Mouse (Mus musculus): ENCODE measurements around the gene Vmn2r56. TPM values are rescaled to one million over a fixed set of nuclear protein-coding genes. Genes with fewer than 3 reads are reported as not detected.
"Not testable (repeated sequence)": the region's sequence is repeated elsewhere in the genome, so short reads cannot be mapped to it uniquely, and the experiment has no call there.

Gene Vmn2r56
- not detected in 2 replicates for polyA plus RNA-seq (2015; fragmentation: Nextera tagmentation; extraction: Ambion mirVana)

DNA sequence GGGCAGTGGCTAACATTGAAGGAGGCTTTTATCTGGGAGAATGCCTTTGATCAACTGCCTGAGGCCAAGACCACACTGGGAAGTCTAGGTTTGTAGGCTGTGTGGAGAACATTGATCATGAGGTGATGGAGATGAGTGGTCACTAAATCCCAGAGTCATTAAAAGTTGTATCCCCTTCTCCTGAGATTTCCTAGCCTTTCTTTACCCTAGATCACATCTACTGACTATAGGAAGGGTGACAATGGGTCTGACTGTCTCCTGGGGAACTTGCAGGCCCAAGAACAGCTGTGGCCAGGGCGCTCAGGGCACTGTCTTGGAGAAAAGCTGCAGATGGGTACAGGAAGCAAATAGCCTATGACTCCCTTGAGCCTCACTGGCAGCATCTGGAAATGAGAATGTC, at the start of gene Vmn2r56:
Gene Vmn2r56 (minus strand): TSS at position 101 of the 400 bp plus-strand sequence.
- ATAC-seq (ENCODE audit: low FRiP score, low TSS enrichment), result no peak
- Histone ChIP-seq H3K27ac (ENCODE audit: low read length) (no peak within 1 kb of the TSS), H3K27me3 (ENCODE audit: insufficient read depth, low read length) (no peaks in the 10 kb centered on the region), H3K36me3 (ENCODE audit: insufficient read depth, low read length) (no peaks in the 10 kb centered on the region), H3K4me3 (ENCODE audit: low read length) (no peak within 1 kb of the TSS), H3K9me3 (ENCODE audit: low read length) (no peaks in the 10 kb centered on the region; the same call in 1 of the 2 replicates), H3K4me1 (ENCODE audit: insufficient read depth, low read length) (no peaks in the 10 kb centered on the region), H3K9ac (replicated peaks; ENCODE audit: low read length) (no peak within 1 kb of the TSS), H3K4me2 (replicated peaks; ENCODE audit: low read depth, low read length) (no peak within 1 kb of the TSS)
- 59% methylated on average over 1 of the region's 1 CpGs for WGBS

DNA sequence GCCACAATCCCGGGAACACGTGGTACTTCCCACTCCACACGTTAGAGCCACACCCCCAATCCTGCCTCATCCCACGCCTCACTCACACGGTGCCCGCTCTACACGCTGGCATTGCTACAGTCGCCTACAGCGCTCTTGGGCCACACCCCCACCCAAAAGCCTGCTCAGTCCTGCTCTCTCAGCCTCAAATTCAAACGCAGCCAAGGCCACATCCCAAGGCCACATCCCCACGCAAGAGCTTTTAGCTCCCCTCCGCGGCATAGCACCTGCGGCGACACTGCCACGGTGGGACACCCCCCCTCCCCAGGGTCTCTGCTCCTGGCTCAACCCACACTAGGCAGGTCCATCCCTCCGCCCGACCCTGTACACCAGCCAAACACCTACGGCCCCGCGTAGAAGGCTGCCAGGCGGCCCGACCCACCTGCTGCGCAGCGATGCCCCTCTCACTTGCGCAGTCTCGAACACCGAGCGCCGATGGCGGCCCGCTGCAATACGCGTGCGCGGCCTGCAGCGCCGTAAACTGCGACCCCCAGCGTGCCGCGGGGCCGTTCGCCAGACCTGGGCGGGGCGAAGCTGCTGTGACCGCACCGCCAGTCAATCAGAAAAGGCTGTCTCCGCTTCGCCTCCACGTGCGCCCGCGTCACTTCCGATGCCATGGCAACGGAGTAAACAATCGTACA, 45.5 kb upstream of the Vmn2r56 start:
- peak overlapping the region; percentile 77 for H3K4me3 ChIP-seq (ENCODE audit: low read length)
- peak; percentile 95 for ATAC-seq (ENCODE audit: low FRiP score, low TSS enrichment)
- H3K9me3 ChIP-seq (ENCODE audit: low read length), result no peaks in the 10 kb centered on the region
- H3K36me3 ChIP-seq (ENCODE audit: insufficient read depth, low read length), result peaks cover under 1% of the 10 kb centered on the region
- H3K4me2 ChIP-seq (replicated peaks; ENCODE audit: low read depth, low read length), result peak overlapping the region; percentile 100
- H3K27ac ChIP-seq (ENCODE audit: low read length), result no peak overlapping the region
- H3K4me1 ChIP-seq (ENCODE audit: insufficient read depth, low read length), result peaks cover 7% of the 10 kb centered on the region
- WGBS, result under 1% methylated on average over 57 of the region's 57 CpGs
- peak overlapping the region; percentile 77 for H3K9ac ChIP-seq (replicated peaks; ENCODE audit: low read length)
- H3K27me3 ChIP-seq (ENCODE audit: insufficient read depth, low read length), result no peaks in the 10 kb centered on the region

DNA sequence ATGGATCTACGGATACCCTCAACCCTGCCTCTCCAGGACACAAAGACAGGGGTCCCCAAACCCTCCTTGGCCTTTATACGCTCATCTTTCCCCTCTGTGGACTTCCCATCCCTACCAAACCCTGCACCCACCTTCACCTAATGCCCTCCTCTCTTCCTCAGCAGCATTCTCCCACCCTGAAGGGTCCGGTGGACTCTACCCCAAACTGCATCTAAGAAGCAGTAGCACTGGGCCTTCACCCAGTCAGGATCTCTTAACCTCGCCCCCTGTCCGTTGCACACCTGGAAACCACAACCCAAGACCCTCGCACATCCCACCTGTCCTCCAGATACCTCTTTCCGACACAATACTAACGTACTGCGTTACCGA, 45.0 kb upstream of the Vmn2r56 start:
- H3K4me2 ChIP-seq (replicated peaks; ENCODE audit: low read depth, low read length), result peak overlapping the region; percentile 100
- H3K4me1 ChIP-seq (ENCODE audit: insufficient read depth, low read length), result peaks cover 7% of the 10 kb centered on the region
- H3K27ac ChIP-seq (ENCODE audit: low read length), result no peak overlapping the region
- peak overlapping the region; percentile 77 for H3K4me3 ChIP-seq (ENCODE audit: low read length)
- H3K36me3 ChIP-seq (ENCODE audit: insufficient read depth, low read length), result peaks cover 5% of the 10 kb centered on the region
- no peak; the same call in 1 of the 2 replicates for ATAC-seq (ENCODE audit: low FRiP score, low TSS enrichment)
- no peaks in the 10 kb centered on the region for H3K9me3 ChIP-seq (ENCODE audit: low read length)
- no peaks in the 10 kb centered on the region for H3K27me3 ChIP-seq (ENCODE audit: insufficient read depth, low read length)
- peak overlapping the region; percentile 77 for H3K9ac ChIP-seq (replicated peaks; ENCODE audit: low read length)
- WGBS, result 16% methylated on average over 10 of the region's 10 CpGs

DNA sequence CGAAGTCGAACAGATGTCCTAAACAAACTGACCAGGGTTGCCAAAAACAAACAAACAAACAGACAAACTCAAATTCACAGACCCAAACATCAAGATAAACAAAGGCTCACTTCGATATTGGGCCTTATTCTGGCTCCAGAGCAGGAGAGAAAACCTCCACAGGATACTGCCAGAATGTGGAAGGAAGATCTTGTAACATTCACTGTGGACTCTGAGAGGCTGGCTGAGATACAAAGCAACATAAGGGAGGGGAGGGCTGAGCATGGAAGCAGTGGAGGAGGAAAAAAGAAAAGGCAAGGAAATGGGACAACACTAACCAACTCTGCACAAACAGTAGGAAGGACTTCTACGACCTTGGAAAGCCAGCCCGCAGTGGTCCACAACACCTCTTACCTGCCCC, 44.3 kb upstream of the Vmn2r56 start:
- Histone ChIP-seq H3K4me2 (replicated peaks; ENCODE audit: low read depth, low read length) (no peak overlapping the region), H3K27ac (ENCODE audit: low read length) (no peak overlapping the region), H3K27me3 (ENCODE audit: insufficient read depth, low read length) (no peaks in the 10 kb centered on the region), H3K4me3 (ENCODE audit: low read length) (no peak overlapping the region), H3K9me3 (ENCODE audit: low read length) (no peaks in the 10 kb centered on the region), H3K4me1 (ENCODE audit: insufficient read depth, low read length) (peaks cover 7% of the 10 kb centered on the region), H3K36me3 (ENCODE audit: insufficient read depth, low read length) (peaks cover 12% of the 10 kb centered on the region), H3K9ac (replicated peaks; ENCODE audit: low read length) (no peak overlapping the region)
- no peak for ATAC-seq (ENCODE audit: low FRiP score, low TSS enrichment)
- whole genome bisulfite sequencing, result 89% methylated on average over 5 of the region's 5 CpGs

DNA sequence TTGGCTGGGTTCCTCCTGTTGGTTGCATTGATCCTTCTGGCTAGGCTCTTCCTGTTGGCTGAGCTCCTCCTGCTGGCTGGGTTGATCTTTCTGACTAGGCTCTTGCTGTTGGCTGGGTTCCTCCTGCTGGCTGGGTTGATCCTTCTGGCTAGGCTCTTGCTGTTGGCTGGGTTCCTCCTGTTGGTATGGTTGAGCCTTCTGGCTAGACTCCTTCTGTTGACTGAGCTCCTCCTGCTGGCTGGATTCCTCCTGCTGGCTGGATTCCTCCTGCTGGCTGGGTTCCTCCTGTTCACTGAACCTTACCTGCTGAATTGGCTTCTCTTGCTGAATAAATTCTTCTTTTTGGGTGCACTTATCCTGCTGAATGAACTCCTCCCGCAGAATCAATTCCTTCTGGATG, 39.8 kb upstream of the Vmn2r56 start:
- no peak overlapping the region for H3K9ac ChIP-seq (replicated peaks; ENCODE audit: low read length)
- WGBS, result 100% methylated on average over 1 of the region's 1 CpGs

DNA sequence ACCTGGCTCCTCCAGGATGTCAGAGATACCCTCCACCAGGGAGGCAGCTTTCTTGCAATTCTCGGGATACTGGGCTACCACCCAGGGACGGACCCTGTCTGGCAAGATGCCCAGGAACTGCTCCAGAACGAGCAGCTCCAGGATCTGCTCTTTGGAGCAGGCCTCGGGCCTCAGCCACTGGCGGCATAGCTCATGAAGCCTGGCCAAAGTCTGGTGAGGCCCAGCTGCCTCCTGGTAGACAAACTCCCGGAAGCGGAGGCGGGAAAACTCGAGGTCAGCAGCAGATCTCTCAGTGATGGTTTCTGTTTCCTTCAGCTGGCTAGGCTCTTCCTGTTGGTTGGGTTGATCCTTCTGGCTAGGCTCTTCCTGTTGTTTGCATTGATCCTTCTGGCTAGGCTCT, 39.3 kb upstream of the Vmn2r56 start:
- no peaks in the 10 kb centered on the region for H3K27me3 ChIP-seq (ENCODE audit: insufficient read depth, low read length)
- ATAC-seq (ENCODE audit: low FRiP score, low TSS enrichment), result no peak
- no peak overlapping the region for H3K9ac ChIP-seq (replicated peaks; ENCODE audit: low read length)
- no peaks in the 10 kb centered on the region for H3K9me3 ChIP-seq (ENCODE audit: low read length)
- H3K4me2 ChIP-seq (replicated peaks; ENCODE audit: low read depth, low read length), result no peak overlapping the region
- 84% methylated on average over 9 of the region's 9 CpGs for WGBS
- H3K4me1 ChIP-seq (ENCODE audit: insufficient read depth, low read length), result no peaks in the 10 kb centered on the region
- peaks cover 31% of the 10 kb centered on the region for H3K36me3 ChIP-seq (ENCODE audit: insufficient read depth, low read length)
- H3K4me3 ChIP-seq (ENCODE audit: low read length), result no peak overlapping the region
- no peak overlapping the region for H3K27ac ChIP-seq (ENCODE audit: low read length)

More for the DNA sequence above, 39.8 kb upstream of the Vmn2r56 start:
- H3K9me3 ChIP-seq (ENCODE audit: low read length), result no peaks in the 10 kb centered on the region
- H3K4me1 ChIP-seq (ENCODE audit: insufficient read depth, low read length), result peaks cover 2% of the 10 kb centered on the region; the same call in 1 of the 2 replicates
- ATAC-seq (ENCODE audit: low FRiP score, low TSS enrichment), result no peak
- H3K4me3 ChIP-seq (ENCODE audit: low read length), result no peak overlapping the region
- H3K27me3 ChIP-seq (ENCODE audit: insufficient read depth, low read length), result no peaks in the 10 kb centered on the region
- no peak overlapping the region for H3K4me2 ChIP-seq (replicated peaks; ENCODE audit: low read depth, low read length)
- H3K36me3 ChIP-seq (ENCODE audit: insufficient read depth, low read length), result peaks cover 28% of the 10 kb centered on the region
- no peak overlapping the region for H3K27ac ChIP-seq (ENCODE audit: low read length)

DNA sequence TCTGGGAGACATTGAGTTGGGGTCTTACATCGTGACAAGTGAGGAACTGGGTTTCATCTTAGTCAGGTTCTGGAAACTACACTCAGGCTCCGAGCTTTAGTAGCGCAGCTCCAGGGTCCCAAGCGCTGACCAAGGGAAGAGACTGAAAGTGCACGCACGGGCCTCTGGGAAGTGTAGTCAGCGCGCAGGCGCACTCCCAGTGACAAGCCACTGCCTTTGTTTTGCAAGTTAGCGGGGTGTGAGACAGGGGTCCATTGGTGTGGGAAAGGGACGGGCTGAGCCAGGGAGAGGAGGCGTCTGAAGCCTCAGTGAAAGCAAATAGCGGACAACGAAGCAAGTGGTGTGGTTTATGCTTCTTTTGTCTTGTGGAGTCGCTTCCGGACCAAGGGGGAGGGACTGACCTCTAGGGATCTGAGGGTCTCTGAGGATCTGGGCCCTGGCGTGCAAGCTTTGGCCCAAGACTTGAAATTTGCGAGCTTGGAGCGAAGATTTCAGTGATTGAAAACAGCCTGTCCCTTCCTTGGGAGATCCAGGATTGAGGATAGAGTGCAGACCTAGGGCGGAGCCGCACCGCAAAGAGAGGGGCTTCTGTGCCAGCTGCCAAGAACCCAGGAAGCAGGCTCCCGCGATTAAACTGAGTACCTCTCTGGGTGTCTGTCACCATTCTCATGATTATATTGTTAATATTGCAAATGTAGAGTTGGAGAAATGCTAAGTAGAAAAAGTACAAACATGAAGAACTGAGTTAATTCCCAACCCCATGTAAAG, 14.8 kb upstream of the Vmn2r56 start:
- Histone ChIP-seq H3K27ac (ENCODE audit: low read length) (no peak overlapping the region), H3K9ac (replicated peaks; ENCODE audit: low read length) (no peak overlapping the region), H3K4me3 (ENCODE audit: low read length) (peak overlapping the region; percentile 22), H3K4me2 (replicated peaks; ENCODE audit: low read depth, low read length) (0 out of 2 replicates have a peak overlapping the region, but pooled peaks have one; percentile 29), H3K9me3 (ENCODE audit: low read length) (peaks cover 5% of the 10 kb centered on the region; the same call in 1 of the 2 replicates), H3K27me3 (ENCODE audit: insufficient read depth, low read length) (no peaks in the 10 kb centered on the region), H3K36me3 (ENCODE audit: insufficient read depth, low read length) (no peaks in the 10 kb centered on the region), H3K4me1 (ENCODE audit: insufficient read depth, low read length) (no peaks in the 10 kb centered on the region)
- ATAC-seq (ENCODE audit: low FRiP score, low TSS enrichment), result no peak
- WGBS, result 75% methylated on average over 24 of the region's 24 CpGs

DNA sequence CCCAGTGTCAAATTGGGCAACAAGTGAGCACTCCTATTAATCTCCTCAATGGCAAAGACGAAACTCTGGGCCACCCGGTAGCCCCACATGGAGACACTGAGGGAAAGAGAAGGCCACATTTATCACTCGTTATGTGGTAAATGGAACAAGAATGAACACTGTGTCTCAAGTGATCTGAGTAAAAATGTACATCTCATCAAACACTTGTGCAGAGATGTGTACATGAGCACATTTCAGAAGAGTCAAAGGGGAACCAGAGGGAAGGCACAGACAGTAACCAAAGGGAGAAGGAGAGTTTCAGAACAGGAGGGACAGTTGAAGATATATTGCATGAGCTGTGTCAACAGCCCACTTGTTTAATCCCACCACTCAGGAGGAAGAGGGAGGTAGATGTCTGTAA, 49.9 kb downstream of the Vmn2r56 start, which contains the start of gene Vmn2r55:
Gene Vmn2r55 (minus strand): TSS at position 101 of the 400 bp plus-strand sequence.
- H3K4me3 ChIP-seq (ENCODE audit: low read length), result not testable (repeated sequence)
- WGBS, result 93% methylated on average over 3 of the region's 3 CpGs

DNA sequence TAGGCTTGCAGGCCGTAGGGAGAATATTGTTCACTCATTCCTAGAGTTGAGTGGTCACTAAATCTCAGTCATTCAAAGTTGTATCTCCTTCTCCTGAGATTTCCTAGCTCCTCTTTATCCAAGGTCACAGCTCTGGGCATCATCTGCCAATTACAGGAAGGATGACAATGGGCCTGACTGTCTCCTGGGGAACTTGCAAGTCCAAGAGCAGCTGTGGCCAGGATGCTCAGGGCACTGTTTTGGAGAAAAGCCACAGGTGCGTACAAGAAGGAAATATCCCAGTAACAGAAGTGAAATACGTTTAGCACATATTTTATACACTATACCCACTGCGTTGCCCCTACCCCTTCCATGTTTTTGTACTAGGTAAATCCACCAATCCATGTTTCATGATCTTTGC, 94.6 kb downstream of the Vmn2r56 start, which contains the start of gene Vmn2r54:
Gene Vmn2r54 (minus strand): TSS at position 101 of the 400 bp plus-strand sequence.
- not testable (repeated sequence) for H3K9me3 ChIP-seq (ENCODE audit: low read length); ATAC-seq (ENCODE audit: low FRiP score, low TSS enrichment); H3K27ac ChIP-seq (ENCODE audit: low read length); H3K36me3 ChIP-seq (ENCODE audit: insufficient read depth, low read length); H3K4me1 ChIP-seq (ENCODE audit: insufficient read depth, low read length); H3K4me2 ChIP-seq (replicated peaks; ENCODE audit: low read depth, low read length); H3K27me3 ChIP-seq (ENCODE audit: insufficient read depth, low read length); H3K4me3 ChIP-seq (ENCODE audit: low read length); H3K9ac ChIP-seq (replicated peaks; ENCODE audit: low read length)
- 78% methylated on average over 3 of the region's 4 CpGs for WGBS

More for the DNA sequence above, 49.9 kb downstream of the Vmn2r56 start, which contains the start of gene Vmn2r55:
- not testable (repeated sequence) for H3K4me2 ChIP-seq (replicated peaks; ENCODE audit: low read depth, low read length); H3K4me1 ChIP-seq (ENCODE audit: insufficient read depth, low read length); H3K27ac ChIP-seq (ENCODE audit: low read length); H3K27me3 ChIP-seq (ENCODE audit: insufficient read depth, low read length); H3K36me3 ChIP-seq (ENCODE audit: insufficient read depth, low read length); H3K9me3 ChIP-seq (ENCODE audit: low read length); H3K9ac ChIP-seq (replicated peaks; ENCODE audit: low read length); ATAC-seq (ENCODE audit: low FRiP score, low TSS enrichment)
